Mouse (Mus musculus): Measurements from ENCODE around the gene Zfp418.
A peak's percentile ranks its signal among the peaks of the same experiment; 100 is the strongest.
"Not testable (repeated sequence)": the region's sequence is repeated elsewhere in the genome, so short reads cannot be mapped to it uniquely, and the experiment has no call there.

Zfp418 gene

DNA sequence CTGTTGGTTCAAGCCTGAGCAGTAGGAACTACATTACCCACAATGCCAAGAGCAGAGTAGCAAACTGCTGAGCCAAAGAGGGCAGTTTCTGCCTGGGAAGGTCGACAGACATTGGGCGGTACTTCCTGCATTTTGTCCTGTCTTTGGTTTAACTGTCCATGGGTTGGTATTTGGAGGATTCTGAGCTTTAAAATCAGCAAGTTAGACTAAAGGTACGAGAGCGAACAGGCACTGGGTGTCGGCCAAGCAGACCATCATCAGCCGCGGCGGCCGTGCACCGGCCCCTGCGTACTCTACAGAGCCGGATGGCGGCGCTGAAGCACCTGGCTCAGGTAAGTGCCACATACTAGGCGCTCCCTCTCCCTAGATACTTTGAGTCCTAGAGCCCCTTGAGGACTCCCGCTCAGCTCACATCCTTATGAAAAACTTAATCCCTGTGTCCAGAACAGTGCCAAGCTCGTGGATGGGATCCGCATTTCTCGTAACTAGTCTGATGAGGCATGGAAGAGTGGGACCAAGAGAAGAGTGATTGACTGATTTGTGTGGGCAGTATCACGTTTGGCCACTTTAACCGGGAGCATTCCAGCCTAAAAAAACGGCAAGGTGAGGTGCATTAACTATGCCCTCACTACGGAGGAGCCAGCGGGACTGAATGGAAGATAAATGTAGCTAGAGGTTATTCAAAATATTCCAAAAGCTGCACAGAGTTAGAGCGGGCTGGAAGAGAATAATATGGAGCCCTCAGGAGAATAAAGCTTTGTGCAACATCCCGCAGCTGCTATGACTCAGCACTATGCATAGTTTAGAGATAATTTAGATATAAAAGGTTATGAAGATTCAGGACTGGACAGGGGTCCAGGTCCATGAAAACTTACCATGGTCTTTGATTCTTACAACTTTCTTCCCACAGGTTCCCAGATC is at the start of gene Zfp418:
Zfp418 (plus strand) TSS at position 104 of the 921 bp plus-strand sequence.
- peak; percentile 61 for DNase-seq (ENCODE audit: low read depth, low spot score)

DNA sequence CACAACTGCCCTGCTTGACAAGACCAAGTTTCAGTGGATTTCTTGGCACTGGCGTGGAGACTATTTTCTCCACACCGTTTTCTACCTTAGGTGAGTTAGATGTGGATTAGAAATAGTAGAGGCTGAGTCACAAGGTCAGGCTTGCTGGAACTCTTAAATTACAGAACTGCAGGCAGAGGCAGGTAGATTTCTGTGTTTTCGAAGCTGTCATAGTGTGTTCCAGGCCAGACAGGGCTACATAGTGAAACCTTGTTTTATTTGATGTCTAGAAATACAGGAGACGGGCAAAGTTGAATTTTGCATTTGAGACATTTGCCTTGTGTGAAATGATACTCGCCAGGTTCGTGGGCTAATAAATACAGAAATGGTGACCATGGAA is 49.5 kb upstream of the Zfp418 start:
- no peak for DNase-seq (ENCODE audit: low read depth, low spot score)

DNA sequence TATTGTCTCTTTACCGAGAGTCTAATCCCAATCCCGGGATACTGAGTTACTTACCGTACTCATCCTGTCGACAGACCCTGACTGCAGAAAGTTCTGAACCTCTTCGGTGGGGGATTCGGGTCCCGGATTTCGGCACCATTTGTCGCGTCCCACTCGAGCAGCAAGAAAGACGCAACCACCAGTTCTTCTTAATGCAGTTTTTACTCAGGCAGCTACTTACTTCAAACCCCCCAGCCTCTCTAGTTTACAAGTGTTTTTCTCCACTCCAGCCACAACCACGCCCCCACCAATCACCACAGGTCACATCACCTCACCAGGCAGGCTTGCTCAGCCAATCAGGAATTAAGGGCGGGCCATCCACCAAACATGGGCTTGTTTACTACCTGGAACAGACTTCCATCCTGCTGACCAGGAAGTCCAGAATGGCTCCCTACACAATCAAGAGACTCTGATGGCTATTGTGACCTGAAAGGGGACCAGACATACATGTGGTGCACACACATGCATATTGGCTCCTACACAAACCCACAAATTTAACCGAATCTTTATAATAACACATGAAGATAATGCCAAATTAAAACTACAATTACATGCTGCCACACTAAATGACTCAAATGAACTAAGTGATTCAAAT is 40.5 kb upstream of the Zfp418 start:
- not testable (repeated sequence) for DNase-seq (ENCODE audit: low read depth, low spot score)

DNA sequence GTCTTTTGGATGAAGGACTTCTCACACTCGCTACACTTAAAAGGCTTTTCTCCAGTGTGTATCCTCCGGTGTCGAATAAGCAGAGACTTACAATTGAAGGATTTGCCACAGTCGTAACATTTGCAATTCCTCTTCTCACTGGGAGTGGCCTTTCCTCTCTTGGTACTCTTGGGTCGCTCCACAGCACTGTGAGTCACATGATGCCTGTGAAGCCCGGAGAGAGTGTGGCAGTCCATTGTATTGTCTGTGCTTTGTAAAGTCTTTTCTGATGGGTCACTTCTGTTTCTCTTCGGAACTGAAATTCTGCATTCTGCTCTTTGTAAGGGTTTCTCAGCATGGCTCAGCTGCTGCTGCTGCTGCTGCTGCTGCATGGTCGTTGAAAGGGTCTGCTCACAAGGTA is 38.4 kb upstream of the Zfp418 start:
- DNase-seq (ENCODE audit: low read depth, low spot score) = no peak

DNA sequence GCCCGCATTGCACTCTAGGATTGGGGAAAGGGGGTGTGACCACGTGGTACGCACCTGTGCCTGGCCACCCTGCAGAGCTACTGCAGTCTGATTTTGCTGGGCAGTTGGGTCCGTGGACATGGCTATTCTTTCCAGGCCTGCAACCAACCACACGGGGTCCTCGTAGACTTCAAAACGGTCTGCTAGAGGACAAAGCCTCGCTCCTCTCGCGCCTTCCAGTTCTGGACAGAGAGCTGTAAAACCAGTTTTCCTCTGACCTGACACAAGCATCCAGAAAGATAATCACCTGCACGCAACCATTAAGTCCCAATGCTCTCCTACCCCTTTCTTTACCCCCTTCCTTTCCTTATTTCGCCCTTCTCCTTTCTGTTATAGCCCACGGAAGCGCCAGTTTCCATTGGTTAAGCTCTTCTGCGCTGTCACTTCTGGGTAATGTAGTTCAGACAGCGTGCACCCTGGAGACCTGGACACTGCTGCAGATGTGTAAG is 34.7 kb upstream of the Zfp418 start, which contains the start of gene Zfp773:
Zfp773 (minus strand) TSS at position 377 of the 488 bp plus-strand sequence.
- DNase-seq (ENCODE audit: low read depth, low spot score) = peak; percentile 11

DNA sequence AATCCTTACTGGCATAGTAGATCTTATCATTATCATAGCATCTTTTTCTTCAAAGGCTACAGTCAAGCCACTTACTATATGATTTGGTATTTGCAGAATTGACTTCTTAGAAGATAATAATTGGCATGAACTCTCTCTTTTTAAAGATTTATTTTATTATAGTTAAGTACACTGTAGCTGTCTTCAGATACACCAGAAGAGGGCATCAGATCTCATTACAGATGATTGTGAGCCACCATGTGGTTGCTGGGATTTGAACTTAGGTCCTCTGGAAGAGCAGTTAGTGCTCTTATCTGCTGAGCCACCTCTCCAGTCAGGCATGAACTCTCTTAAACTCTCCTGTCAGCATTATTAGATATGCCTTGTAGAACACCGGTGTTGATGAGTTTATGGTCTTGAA is 26.9 kb upstream of the Zfp418 start:
- DNase-seq (ENCODE audit: low read depth, low spot score) = no peak

DNA sequence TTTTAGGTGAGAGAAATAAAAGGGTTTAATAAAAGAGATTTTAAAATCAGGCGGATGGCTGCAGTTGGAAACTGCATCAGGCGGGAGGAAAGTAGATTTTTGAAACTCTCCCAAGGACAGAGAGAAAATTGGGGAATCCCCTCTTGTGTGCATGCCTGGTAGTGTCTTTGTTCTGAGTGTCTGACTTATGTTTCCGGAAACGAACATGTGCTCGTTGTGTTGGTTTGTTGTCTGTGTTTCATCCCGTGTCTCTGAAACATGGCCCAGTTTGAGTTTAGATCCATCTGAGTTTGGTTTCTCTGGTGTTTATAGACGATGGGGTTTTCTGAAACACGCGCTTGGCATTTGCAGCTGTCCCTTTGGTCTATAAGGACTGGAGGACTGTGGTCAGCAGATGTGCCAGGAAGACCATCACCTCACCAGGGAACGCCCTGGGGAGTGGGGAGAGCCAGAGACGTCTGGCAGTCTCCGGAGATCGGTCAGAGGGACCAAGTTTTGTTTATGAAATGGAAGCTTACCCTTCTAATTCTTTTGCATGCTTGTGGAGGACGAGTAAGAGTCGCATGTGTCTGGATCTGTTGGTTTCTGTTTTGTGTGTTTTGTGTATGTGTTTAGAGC is 25.0 kb upstream of the Zfp418 start:
- DNase-seq (ENCODE audit: low read depth, low spot score) = no peak

DNA sequence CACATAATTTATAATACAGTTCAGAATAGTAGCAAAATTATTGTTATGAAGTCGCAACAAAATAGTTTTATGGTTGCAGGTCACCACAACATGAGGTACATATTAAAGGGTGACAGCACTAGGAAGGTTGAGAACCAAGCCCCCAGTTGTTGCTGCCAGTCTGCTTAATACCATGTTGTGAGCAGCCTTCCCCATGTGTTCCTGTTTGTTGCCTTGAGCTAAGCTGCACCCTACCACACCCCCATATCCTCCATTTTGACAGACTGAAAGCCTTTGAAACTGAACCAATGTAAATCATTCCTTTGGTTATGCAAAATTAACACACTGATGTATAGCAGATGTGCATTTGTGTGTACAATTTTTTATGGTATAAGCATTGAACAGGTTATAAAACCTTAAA is 14.8 kb downstream of the Zfp418 start:
- DNase-seq (ENCODE audit: low read depth, low spot score) = no peak

DNA sequence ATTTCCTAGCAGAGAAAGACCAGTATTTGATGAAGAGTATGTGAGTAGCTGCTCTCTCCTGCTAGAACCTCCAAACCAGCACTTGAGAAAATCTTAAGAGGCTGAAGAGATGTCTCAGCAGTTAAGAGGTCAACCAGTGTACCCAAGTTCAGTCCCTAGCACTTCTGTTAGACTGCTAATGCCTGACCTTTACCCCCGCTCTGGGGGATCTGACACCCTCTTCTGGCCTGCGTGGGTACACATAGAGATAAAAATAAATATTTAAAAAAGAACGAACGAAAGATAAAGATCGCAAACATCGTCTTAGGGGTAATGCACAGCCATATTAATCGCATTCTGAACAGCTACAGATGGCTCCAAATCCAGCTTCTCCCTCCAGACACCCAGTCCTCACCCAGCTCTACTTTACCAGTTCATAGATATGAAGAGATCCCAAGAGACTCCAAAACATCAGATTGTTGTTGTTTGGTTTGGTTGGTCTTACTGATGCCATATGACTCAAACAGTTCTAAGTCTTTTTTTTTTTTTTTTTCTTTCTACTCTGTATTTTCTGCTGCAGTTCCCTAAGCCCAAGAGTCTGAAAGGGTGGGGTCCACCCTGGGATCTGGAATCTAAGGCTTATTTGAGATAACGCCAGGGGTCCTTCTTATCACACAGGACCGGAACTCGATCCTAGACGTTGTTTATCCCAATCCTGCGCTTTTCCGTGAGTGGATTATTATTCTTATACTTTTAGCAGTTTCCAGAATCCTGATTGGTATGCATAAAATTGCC is 16.5 kb downstream of the Zfp418 start:
- DNase-seq (ENCODE audit: low read depth, low spot score) = no peak

DNA sequence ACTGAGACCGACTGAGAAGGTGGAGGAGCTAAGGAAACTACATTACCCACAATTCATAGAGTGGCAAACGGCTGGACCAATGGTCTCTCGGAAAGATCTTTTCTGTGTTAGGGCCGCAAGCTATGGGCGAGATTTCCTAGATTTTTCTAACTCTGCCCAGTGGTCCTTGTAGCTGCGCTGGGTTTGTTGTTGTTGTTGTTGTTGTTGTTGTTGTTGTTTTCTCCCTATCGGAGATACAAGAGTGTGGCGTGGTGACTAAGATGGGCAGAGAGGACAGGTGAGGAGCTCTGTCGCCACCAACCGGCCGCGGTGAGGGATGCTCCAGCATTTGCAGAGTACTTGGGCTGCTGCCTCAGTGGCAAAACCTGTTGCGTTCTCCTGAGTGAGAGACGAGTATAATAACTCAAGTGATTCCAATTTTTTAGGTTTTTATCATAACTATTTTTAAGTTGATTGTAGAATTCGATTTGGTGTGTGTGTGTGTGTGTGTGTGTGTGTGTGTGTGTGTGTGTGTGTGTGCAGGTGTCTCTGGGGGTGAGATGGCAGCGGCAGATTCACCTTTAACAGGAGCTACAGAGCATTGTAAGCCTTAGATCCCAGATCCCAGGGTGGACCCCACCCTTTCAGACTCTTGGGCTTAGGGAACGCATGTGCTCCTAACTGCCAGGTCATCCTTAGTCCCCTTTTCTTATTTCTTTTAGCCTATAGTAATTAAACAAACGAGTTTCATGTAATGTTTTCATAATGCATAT is 17.2 kb downstream of the Zfp418 start:
- DNase-seq (ENCODE audit: low read depth, low spot score) = peak; percentile 10

DNA sequence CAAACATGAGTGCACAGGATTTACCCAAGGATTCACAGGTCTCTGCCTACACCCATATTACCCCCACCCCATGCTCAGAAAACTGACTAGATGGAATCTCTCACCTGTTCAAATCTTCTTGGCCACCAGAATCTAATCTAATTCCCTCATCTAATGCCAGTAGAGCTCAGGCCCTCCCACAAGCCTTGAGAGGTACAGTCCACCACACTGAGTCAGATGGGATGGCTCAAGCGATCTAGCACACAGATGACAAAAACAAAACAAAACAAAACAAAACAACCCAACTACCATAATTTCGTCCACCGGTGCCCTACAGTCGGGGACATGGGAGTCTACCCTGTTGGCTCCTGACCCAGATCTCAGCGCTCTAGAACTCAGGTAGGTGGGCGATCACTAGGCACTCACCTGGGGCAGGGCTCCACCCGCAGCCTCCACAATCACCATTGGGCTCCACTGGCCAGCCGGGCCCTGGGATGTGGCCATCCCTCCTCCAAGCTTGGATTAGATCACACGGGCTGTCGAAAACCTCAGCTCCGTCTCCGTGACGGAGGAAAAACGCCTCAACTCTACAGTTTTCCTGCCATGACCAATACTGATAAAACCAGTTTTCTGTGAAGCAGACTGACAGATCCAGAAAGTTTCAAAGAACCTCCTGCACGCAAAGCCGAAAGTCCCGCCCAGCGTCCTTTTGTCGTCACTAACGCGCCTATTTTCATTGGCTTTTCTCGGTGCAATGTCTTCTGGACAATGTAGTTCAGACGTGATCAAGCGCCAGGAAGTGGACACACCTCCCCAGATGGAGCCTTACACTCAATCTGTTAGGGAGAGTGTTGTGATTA is 38.4 kb downstream of the Zfp418 start, which contains the start of gene Zfp772:
Zfp772 (minus strand) TSS at position 686 of the 839 bp plus-strand sequence.
- DNase-seq (ENCODE audit: low read depth, low spot score) = not testable (repeated sequence)
